Mouse (Mus musculus): ENCODE measurements around the gene Gm10842.

- no peak for TF ChIP-seq POLR2A (IDR thresholded peaks at IDR 0.05; ENCODE audit: borderline replicate concordance, low read depth, low read length)
- TF ChIP-seq CTCF (IDR thresholded peaks at IDR 0.05; ENCODE audit: low read depth, low read length) = no peak
Measured at GRCm38 (mm10) chr11:105178516-105178915, 31.8 kb downstream of the Gm10842 start, which contains the start of gene Tlk2.

All from bone marrow macrophage, adult 2 months (primary cell).